Mouse (Mus musculus): ENCODE measurements around the gene Mrpl51. TPM values are rescaled to one million over a fixed set of nuclear protein-coding genes. Genes with fewer than 3 reads are reported as not detected.

Gene Mrpl51
- total RNA-seq, 2 experiments from 2014 or later, result 206 to 218 TPM

- peak; percentile 75 to 92 for DNase-seq (ENCODE audit: low spot score in 2 of 2)
These were observed 564 bp downstream of the Mrpl51 start for GRCm38 (mm10) chr6:125192016-125192714.

GRCm38 (mm10) chr6:125192841-125193240 lies 1.2 kb downstream of the Mrpl51 start:
- DNase-seq (ENCODE audit: low spot score in 2 of 2), result no peak

GRCm38 (mm10) chr6:125193390-125193789 lies 1.8 kb downstream of the Mrpl51 start:
- DNase-seq (ENCODE audit: low spot score in 2 of 2), result no peak

- DNase-seq (ENCODE audit: low spot score in 2 of 2), result no peak
These were observed 4.0 kb downstream of the Mrpl51 start for GRCm38 (mm10) chr6:125195541-125196075.

- no peak for DNase-seq (ENCODE audit: low spot score in 2 of 2)
These were observed 4.7 kb downstream of the Mrpl51 start for GRCm38 (mm10) chr6:125196301-125196700.

GRCm38 (mm10) chr6:125197166-125197565 lies 5.6 kb downstream of the Mrpl51 start:
- DNase-seq (ENCODE audit: low spot score in 2 of 2), result no peak

GRCm38 (mm10) chr6:125210436-125210835 lies 18.8 kb downstream of the Mrpl51 start:
- no peak for DNase-seq (ENCODE audit: low spot score in 2 of 2)

- DNase-seq (ENCODE audit: low spot score in 2 of 2), result no peak
These were observed 21.0 kb downstream of the Mrpl51 start for GRCm38 (mm10) chr6:125212621-125213020.

GRCm38 (mm10) chr6:125213129-125213528 lies 21.5 kb downstream of the Mrpl51 start:
- DNase-seq (ENCODE audit: low spot score in 2 of 2), result no peak

GRCm38 (mm10) chr6:125213715-125214114 lies 22.1 kb downstream of the Mrpl51 start:
- no peak for DNase-seq (ENCODE audit: low spot score in 2 of 2)

- DNase-seq (ENCODE audit: low spot score in 2 of 2), result peak; percentile 68 to 89
These were observed 23.8 kb downstream of the Mrpl51 start, which contains the start of gene Vamp1 for GRCm38 (mm10) chr6:125215148-125215954. Gene Vamp1 (plus strand): TSS chr6:125215551.

- peak in 1 of 2 experiments; percentile 13 for DNase-seq (ENCODE audit: low spot score in 2 of 2)
These were observed 25.3 kb downstream of the Mrpl51 start for GRCm38 (mm10) chr6:125216898-125217297.

- DNase-seq (ENCODE audit: low spot score in 2 of 2), result peak in 1 of 2 experiments; percentile 10
These were observed 26.3 kb downstream of the Mrpl51 start for GRCm38 (mm10) chr6:125217899-125218298.

- peak in 1 of 2 experiments; percentile 54 for DNase-seq (ENCODE audit: low spot score in 2 of 2)
These were observed 27.4 kb downstream of the Mrpl51 start for GRCm38 (mm10) chr6:125218963-125219362.

GRCm38 (mm10) chr6:125221115-125221745 lies 29.6 kb downstream of the Mrpl51 start:
- no peak for DNase-seq (ENCODE audit: low spot score in 2 of 2)

- DNase-seq (ENCODE audit: low spot score in 2 of 2), result no peak
These were observed 30.5 kb downstream of the Mrpl51 start for GRCm38 (mm10) chr6:125222146-125222545.

GRCm38 (mm10) chr6:125222577-125222976 lies 31.0 kb downstream of the Mrpl51 start:
- DNase-seq (ENCODE audit: low spot score in 2 of 2), result no peak

GRCm38 (mm10) chr6:125225518-125226115 lies 34.0 kb downstream of the Mrpl51 start:
- DNase-seq (ENCODE audit: low spot score in 2 of 2), result no peak

GRCm38 (mm10) chr6:125230571-125230970 lies 39.0 kb downstream of the Mrpl51 start:
- no peak for DNase-seq (ENCODE audit: low spot score in 2 of 2)

- peak in 1 of 2 experiments; percentile 52 for DNase-seq (ENCODE audit: low spot score in 2 of 2)
These were observed 39.8 kb downstream of the Mrpl51 start, which contains the start of gene Tapbpl for GRCm38 (mm10) chr6:125231117-125232044. Gene Tapbpl (minus strand): TSS chr6:125231860.
